Comparison of ENCODE assay signal across 10 mouse cellular contexts in genomic region chr15:27850904-27851303, GRCm38 (mm10).
DNase-seq lines count a peak whose midpoint lies in the region; ATAC-seq lines count a peak whose summit lies in the region.
"Had no signal": no experiment of that assay in that cellular context is flagged by ENCODE, and none has a peak within 500 bp of the region (broad histone marks: within the 10 kb centered on the region; RNA-seq: fewer than 3 reads in every experiment).

No protein-coding gene starts in this region.

- peaks cover 88% of the 10 kb centered on the region for H3K36me3 ChIP-seq in midbrain, embryonic 14.5 days (ENCODE audit: control insufficient read depth, insufficient read depth, low read length)
- H3K36me3 ChIP-seq: G1E had no signal

- H3K27me3 ChIP-seq in midbrain, embryonic 14.5 days (ENCODE audit: control insufficient read depth, insufficient read depth, low read length) = no peaks in the 10 kb centered on the region
- H3K27me3 ChIP-seq: stomach, embryonic 15.5 days had no signal

- H3K9me3 ChIP-seq in midbrain, embryonic 14.5 days (ENCODE audit: control insufficient read depth, low read length) = no peaks in the 10 kb centered on the region
- H3K9me3 ChIP-seq: stomach, embryonic 15.5 days had no signal

- ATAC-seq in cerebellum, adult (ENCODE audit: insufficient number of reproducible peaks, low FRiP score, low TSS enrichment) = no peak
- ATAC-seq in midbrain, embryonic 14.5 days (ENCODE audit: low FRiP score, low TSS enrichment) = no peak

- no peak overlapping the region for H3K9ac ChIP-seq in midbrain, embryonic 14.5 days (replicated peaks; ENCODE audit: low read length)
- H3K9ac ChIP-seq: stomach, embryonic 15.5 days had no signal

- H3K27ac ChIP-seq in midbrain, embryonic 14.5 days (replicated peaks; ENCODE audit: low read depth, low read length) = no peak overlapping the region
- H3K27ac ChIP-seq: stomach, embryonic 15.5 days had no signal

- H3K4me2 ChIP-seq in midbrain, embryonic 14.5 days (ENCODE audit: low read length) = no peak overlapping the region
- H3K4me2 ChIP-seq: stomach, embryonic 15.5 days had no signal

- WGBS in midbrain, embryonic 14.5 days = 89% methylated on average over 14 of the region's 14 CpGs

- H3K4me1 ChIP-seq in midbrain, embryonic 14.5 days (ENCODE audit: control insufficient read depth, insufficient read depth, low read length) = no peaks in the 10 kb centered on the region
- H3K4me1 ChIP-seq: stomach, embryonic 15.5 days had no signal

- DNase-seq in cerebellum, adult 11-12 months = peak; percentile 48
- peak; percentile 22 for DNase-seq in ovary, postnatal 14 days (ENCODE audit: low spot score)
- no peak for DNase-seq in ovary, adult 18-20 months (ENCODE audit: low spot score)
- peak; percentile 47 for DNase-seq in cerebellum, adult 9-10 months
- peak; percentile 18 to 21 for DNase-seq in kidney, adult 8-10 months
- DNase-seq in midbrain, embryonic 14.5 days = peak; percentile 55
- DNase-seq in layer of hippocampus, adult 9-10 months (ENCODE audit: low spot score) = no peak

- H3K4me3 ChIP-seq in midbrain, embryonic 14.5 days (replicated peaks; ENCODE audit: low read depth, low read length) = no peak overlapping the region
- H3K4me3 ChIP-seq: stomach, embryonic 15.5 days had no signal

Comparison
In these comparisons a context has a peak if more than half of its experiments do, and no peak if none do; other contexts are left out.
1. DNase-seq: peak in cerebellum, adult 11-12 months (single experiment), ovary, postnatal 14 days (single experiment), cerebellum, adult 9-10 months (single experiment), kidney, adult 8-10 months (2 of 2) and midbrain, embryonic 14.5 days (single experiment); none in ovary, adult 18-20 months (single experiment) and layer of hippocampus, adult 9-10 months (single experiment).